Mouse (Mus musculus): ENCODE data around the gene Esrrg.

Gene Esrrg

GRCm38 (mm10) chr1:188221226-188221792 is 612.7 kb downstream of the Esrrg start:
- no peak for DNase-seq (ENCODE audit: low read depth in 1 of 2, low spot score in 2 of 2)

DNA sequence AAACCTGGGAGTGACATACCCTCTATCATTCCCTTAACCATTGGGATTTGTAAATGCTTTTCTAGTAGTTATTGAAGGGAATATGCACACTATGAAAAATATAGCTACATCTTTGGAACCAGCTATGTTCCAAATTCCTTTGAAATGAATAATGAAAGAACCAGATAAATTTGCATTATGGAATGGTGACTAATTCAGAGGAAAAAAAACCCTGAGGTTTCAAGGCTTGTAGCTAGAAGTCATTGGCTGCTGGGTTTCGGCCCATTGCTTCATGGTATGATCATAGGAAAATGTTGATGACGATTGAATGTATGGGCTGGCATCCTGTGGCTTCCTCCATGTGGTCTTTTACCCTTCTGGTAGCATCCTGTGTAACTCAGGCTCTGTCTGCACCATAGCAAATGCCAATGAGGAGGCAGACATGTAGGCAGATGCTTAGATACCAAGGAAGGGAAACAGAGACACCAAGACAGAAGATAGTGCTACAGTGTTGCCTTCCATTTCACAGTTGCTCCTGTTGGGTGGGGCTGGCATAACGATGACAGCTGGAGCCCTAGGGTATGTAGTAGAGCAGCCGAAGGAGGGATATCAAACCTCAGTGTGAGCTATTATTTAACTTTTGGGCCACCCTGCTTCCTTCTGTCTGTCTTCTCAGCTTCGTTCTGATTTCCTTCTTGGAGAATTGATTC is 624.6 kb downstream of the Esrrg start:
- no peak for DNase-seq (ENCODE audit: low read depth in 1 of 2, low spot score in 2 of 2)

DNA sequence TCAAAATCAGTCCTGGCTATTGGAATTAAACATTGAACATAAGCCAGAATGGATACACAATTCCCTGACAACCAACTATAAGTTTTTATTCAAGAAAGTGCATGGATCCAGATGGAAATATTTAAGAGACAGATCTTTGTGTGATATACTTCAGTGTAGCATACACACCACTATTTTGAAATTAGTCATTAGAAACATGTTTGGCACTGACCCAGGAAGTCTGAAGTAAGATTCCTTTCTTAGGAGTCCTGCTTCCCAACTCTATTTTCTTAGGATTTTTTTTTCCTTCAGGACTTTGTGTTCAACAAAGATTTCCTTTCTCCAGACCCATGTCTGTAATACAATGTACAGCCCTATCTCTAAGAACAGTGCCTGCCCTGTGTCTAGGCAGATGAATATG is 630.0 kb downstream of the Esrrg start:
- no peak for DNase-seq (ENCODE audit: low read depth in 1 of 2, low spot score in 2 of 2)

DNA sequence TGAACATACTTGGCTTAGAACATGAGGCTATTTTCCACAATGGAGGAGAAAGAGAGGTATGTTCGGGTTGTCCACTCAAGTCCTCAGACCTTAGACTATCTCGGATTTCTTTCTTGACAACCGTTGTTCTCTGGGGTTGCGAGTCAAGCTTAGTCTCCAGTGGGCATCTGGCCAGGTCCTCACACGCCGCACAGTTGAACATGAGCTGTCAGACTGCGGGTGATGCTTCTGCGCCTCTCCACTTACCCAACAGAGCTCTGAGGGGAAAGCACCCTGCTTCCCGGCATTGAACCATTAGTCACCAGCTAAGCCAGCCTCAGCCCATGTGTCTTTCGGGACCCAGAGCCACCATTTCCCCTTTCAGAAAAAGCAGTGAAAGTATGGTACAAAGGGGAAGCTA is 633.2 kb downstream of the Esrrg start:
- no peak for DNase-seq (ENCODE audit: low read depth in 1 of 2, low spot score in 2 of 2)

- no peak for DNase-seq (ENCODE audit: low read depth in 1 of 2, low spot score in 2 of 2)
Observed at GRCm38 (mm10) chr1:188257500-188257899, 648.9 kb downstream of the Esrrg start.

DNA sequence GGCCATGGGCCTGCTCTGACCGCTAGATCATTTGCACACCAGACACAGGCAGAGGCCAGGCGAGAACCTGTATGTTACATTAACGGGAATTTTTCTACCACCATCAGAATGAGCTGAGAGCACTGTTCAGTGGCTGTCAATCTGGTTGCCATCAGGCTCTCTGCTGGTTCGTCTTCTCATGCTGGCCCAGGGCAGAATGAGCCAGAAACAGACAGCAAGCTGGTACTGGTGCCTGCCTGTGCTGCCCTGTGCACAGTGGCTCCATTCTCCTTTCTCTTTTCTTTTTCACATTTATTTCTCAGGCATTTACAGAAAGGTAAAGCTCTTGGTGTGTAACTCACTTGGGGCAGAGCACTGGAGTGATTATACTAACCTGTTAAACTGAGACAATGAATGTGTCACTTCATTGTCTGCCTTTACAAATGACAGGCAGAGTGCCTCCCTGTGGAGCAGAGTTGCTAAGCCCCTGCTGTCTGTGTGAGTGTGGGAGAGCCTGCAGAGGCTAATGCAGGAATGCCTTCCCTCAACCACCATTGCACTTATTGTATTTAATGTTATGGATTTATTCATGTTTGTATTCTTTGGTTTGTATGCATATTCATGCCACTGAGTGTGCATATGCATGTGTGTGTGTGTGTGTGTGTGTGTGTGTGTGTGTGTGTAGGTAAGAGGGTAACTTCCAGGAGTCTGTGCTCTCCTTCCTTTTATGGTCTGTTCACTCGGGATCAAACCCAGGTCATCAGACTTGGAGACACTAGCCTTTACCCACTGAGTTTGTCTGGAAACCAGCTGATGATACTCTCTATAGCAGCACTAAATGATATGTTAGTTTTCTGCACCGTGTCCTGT is 651.9 kb downstream of the Esrrg start:
- DNase-seq (ENCODE audit: low read depth in 1 of 2, low spot score in 2 of 2): no peak

DNA sequence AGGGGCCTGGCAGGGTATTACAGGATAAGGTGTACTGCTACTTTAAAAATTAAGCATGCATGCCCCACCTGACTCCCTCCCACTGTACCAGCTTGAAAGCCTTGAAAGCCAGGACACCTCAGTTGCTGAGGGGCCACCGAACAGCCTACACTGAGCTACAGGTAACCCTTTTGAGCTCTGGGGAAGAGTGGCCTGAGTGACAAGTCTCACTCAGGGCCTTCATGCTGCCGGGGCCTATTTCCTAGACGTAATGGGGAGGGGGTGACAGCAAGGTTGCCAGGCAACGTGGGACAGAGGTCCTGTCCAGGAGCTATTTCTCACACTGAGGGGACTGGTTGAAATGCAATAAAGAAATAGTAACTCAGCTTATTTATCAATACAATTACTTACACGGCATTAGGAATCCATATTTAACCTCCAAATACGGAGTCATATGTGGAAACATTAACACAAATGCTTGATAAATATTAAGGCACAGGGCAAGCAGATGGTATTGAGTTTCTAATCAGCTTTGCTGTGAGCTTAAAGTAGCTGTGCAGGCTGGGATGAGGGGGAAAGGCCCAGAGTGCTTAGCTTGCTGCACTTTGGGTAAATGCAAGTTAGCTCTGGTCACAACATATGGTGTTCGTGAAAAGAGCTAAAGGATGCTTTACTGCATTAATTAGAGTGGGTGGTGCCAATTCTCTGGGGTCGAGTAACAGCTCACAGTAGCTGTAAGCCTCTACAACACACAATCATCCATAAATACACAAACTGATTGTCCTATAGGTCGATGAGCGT is 653.5 kb downstream of the Esrrg start, which contains the start of gene Ush2a:
TSS of gene Ush2a (plus strand) at position 121 of the 780 bp plus-strand sequence.
- DNase-seq (ENCODE audit: low read depth in 1 of 2, low spot score in 2 of 2): no peak

All from monocyte, adult 2 months (primary cell).